Mouse (Mus musculus) hindbrain, embryonic 14.5 days (tissue): ENCODE results near the gene Zbtb1. TPM values are rescaled to one million over a fixed set of nuclear protein-coding genes. Genes with fewer than 3 reads are reported as not detected.

Experiments
- ATAC-seq: fragments of 200-750 bp; cut with Nextera tagmentation; 2 replicates; pipeline ENCODE4 v1.8.0; 2017; ENCODE audit warnings: moderate number of reproducible peaks, mild to moderate bottlenecking, moderate TSS enrichment, moderate library complexity; ENCODE audit not compliant: low FRiP score
- DNase-seq: peaks from one replicate; pipeline ENCODE4 v3.0.0-alpha.2; 2015; ENCODE audit warnings: low spot score
- H3K27ac ChIP-seq: fragments of 300-500 bp; sonication (generic); 2 replicates; pipeline ENCODE4 v1.5.1; 2014; ENCODE audit warnings: mild to moderate bottlenecking, moderate library complexity
- H3K27me3 ChIP-seq: fragments of 300-500 bp; sonication (generic); 2 replicates; pipeline ENCODE4 v1.6.1; 2014; ENCODE audit warnings: mild to moderate bottlenecking, low read length, mixed read lengths; ENCODE audit not compliant: control insufficient read depth, insufficient read depth
- H3K36me3 ChIP-seq: fragments of 300-500 bp; sonication (generic); replicated peaks from 2 replicates; pipeline ENCODE4 v1.6.1; 2014; ENCODE audit not compliant: control insufficient read depth, insufficient read depth
- H3K4me1 ChIP-seq: fragments of 300-500 bp; sonication (generic); replicated peaks from 2 replicates; pipeline ENCODE4 v1.6.1; 2014; ENCODE audit warnings: antibody characterized with exemption, low read length, mixed read lengths; ENCODE audit not compliant: control insufficient read depth, insufficient read depth
- H3K4me2 ChIP-seq: fragments of 300-500 bp; sonication (generic); replicated peaks from 2 replicates; pipeline ENCODE4 v1.6.1; 2014; ENCODE audit warnings: mild to moderate bottlenecking, moderate library complexity
- H3K4me3 ChIP-seq: fragments of 300-500 bp; sonication (generic); replicated peaks from 2 replicates; pipeline ENCODE4 v1.5.1; 2014; ENCODE audit warnings: mild to moderate bottlenecking, low read length
- H3K9ac ChIP-seq: fragments of 300-500 bp; sonication (generic); 2 replicates; pipeline ENCODE4 v1.6.1; 2014
- H3K9me3 ChIP-seq: fragments of 300-500 bp; sonication (generic); 2 replicates; pipeline ENCODE4 v1.6.1; 2016; ENCODE audit warnings: low read length; ENCODE audit not compliant: control insufficient read depth
- WGBS: fragments of 180-500 bp; shearing (Covaris S2); extraction: QIAGEN DNeasy Blood & Tissue Kit; methylation state at CpG from one replicate; pipeline ENCODE4 v1.1.7; 2014; 5-methylcytosine and 5-hydroxymethylcytosine counted together
- polyA plus RNA-seq: library from polyadenylated mRNA; unstranded; fragments of >200 nt; fragmentation: Nextera tagmentation; extraction: Ambion mirVana; gene quantifications from 2 replicates; pipeline ENCODE4 v1.2.1, GENCODE M21; 2014

The Zbtb1 gene
- polyA plus RNA-seq, 1 experiment from 2014 or later, result 4.2 TPM

GRCm38 (mm10) chr12:76375506-76375905 is 5.4 kb downstream of the Zbtb1 start:
- no peak overlapping the region for H3K4me3 ChIP-seq
- no peak overlapping the region for H3K27ac ChIP-seq
- no peak overlapping the region for H3K9ac ChIP-seq
- WGBS, result 91% methylated on average over 3 of the region's 3 CpGs
- H3K4me2 ChIP-seq, result no peak overlapping the region
- H3K4me1 ChIP-seq, result 0 out of 2 replicates have a peak, but pooled peaks cover 11% of the 10 kb centered on the region
- no peak for ATAC-seq
- H3K9me3 ChIP-seq, result no peaks in the 10 kb centered on the region
- no peak for DNase-seq
- H3K36me3 ChIP-seq, result no peaks in the 10 kb centered on the region
- no peaks in the 10 kb centered on the region for H3K27me3 ChIP-seq

- Histone ChIP-seq H3K4me1 (0 out of 2 replicates have a peak, but pooled peaks cover 7% of the 10 kb centered on the region), H3K4me3 (no peak overlapping the region), H3K9me3 (no peaks in the 10 kb centered on the region), H3K9ac (no peak overlapping the region), H3K4me2 (no peak overlapping the region), H3K36me3 (no peaks in the 10 kb centered on the region), H3K27me3 (no peaks in the 10 kb centered on the region), H3K27ac (no peak overlapping the region)
- 37% methylated on average over 7 of the region's 7 CpGs for WGBS
- DNase-seq (no peak), ATAC-seq (no peak; the same call in 1 of the 2 replicates)
These were observed 6.6 kb downstream of the Zbtb1 start for GRCm38 (mm10) chr12:76376649-76377048.

- H3K36me3 ChIP-seq, result no peaks in the 10 kb centered on the region
- no peak overlapping the region for H3K9ac ChIP-seq
- H3K27ac ChIP-seq, result no peak overlapping the region
- 0 out of 2 replicates have a peak, but pooled peaks cover 3% of the 10 kb centered on the region for H3K4me1 ChIP-seq
- H3K27me3 ChIP-seq, result no peaks in the 10 kb centered on the region
- WGBS, result 91% methylated on average over 6 of the region's 6 CpGs
- no peak for ATAC-seq
- H3K9me3 ChIP-seq, result no peaks in the 10 kb centered on the region
- H3K4me2 ChIP-seq, result no peak overlapping the region
- DNase-seq, result no peak
- H3K4me3 ChIP-seq, result no peak overlapping the region
These were observed 7.0 kb downstream of the Zbtb1 start for GRCm38 (mm10) chr12:76377059-76377458.

- H3K27me3 ChIP-seq, result no peaks in the 10 kb centered on the region
- H3K36me3 ChIP-seq, result no peaks in the 10 kb centered on the region
- no peaks in the 10 kb centered on the region for H3K4me1 ChIP-seq
- 93% methylated on average over 3 of the region's 3 CpGs for WGBS
- DNase-seq (no peak), ATAC-seq (no peak)
- H3K9ac ChIP-seq, result no peak overlapping the region
- H3K9me3 ChIP-seq, result no peaks in the 10 kb centered on the region
- no peak overlapping the region for H3K4me2 ChIP-seq
- no peak overlapping the region for H3K27ac ChIP-seq
- no peak overlapping the region for H3K4me3 ChIP-seq
These were observed 7.7 kb downstream of the Zbtb1 start for GRCm38 (mm10) chr12:76377726-76378125.

GRCm38 (mm10) chr12:76378556-76378955 is 8.5 kb downstream of the Zbtb1 start:
- Histone ChIP-seq H3K9me3 (no peaks in the 10 kb centered on the region), H3K27me3 (no peaks in the 10 kb centered on the region), H3K36me3 (no peaks in the 10 kb centered on the region), H3K4me1 (no peaks in the 10 kb centered on the region), H3K27ac (no peak overlapping the region), H3K9ac (no peak overlapping the region), H3K4me3 (no peak overlapping the region), H3K4me2 (no peak overlapping the region)
- WGBS, result 91% methylated on average over 5 of the region's 5 CpGs
- DNase-seq, result no peak
- ATAC-seq, result no peak

GRCm38 (mm10) chr12:76380151-76380550 is 10.1 kb downstream of the Zbtb1 start:
- Histone ChIP-seq H3K27me3 (no peaks in the 10 kb centered on the region), H3K27ac (no peak overlapping the region), H3K9ac (no peak overlapping the region), H3K4me2 (no peak overlapping the region), H3K4me3 (no peak overlapping the region), H3K4me1 (no peaks in the 10 kb centered on the region), H3K36me3 (peaks cover 2% of the 10 kb centered on the region; the same call in 1 of the 2 replicates), H3K9me3 (no peaks in the 10 kb centered on the region)
- DNase-seq, result no peak
- no peak for ATAC-seq
- WGBS, result 92% methylated on average over 7 of the region's 7 CpGs

GRCm38 (mm10) chr12:76385342-76385741 is 15.3 kb downstream of the Zbtb1 start:
- H3K4me1 ChIP-seq, result no peaks in the 10 kb centered on the region
- 96% methylated on average over 8 of the region's 8 CpGs for WGBS
- no peaks in the 10 kb centered on the region for H3K9me3 ChIP-seq
- no peak overlapping the region for H3K4me3 ChIP-seq
- no peak overlapping the region for H3K27ac ChIP-seq
- ATAC-seq (no peak), DNase-seq (no peak)
- H3K4me2 ChIP-seq, result no peak overlapping the region
- H3K36me3 ChIP-seq, result peaks cover 22% of the 10 kb centered on the region
- no peak overlapping the region for H3K9ac ChIP-seq
- H3K27me3 ChIP-seq, result no peaks in the 10 kb centered on the region

GRCm38 (mm10) chr12:76388794-76389193 is 18.7 kb downstream of the Zbtb1 start:
- 48% methylated on average over 11 of the region's 11 CpGs for WGBS
- DNase-seq, result no peak

GRCm38 (mm10) chr12:76391595-76392271 is 21.7 kb downstream of the Zbtb1 start:
- Histone ChIP-seq H3K4me2 (no peak overlapping the region), H3K9ac (no peak overlapping the region), H3K4me3 (no peak overlapping the region), H3K36me3 (peaks cover 6% of the 10 kb centered on the region), H3K9me3 (no peaks in the 10 kb centered on the region), H3K27me3 (no peaks in the 10 kb centered on the region), H3K4me1 (no peaks in the 10 kb centered on the region), H3K27ac (no peak overlapping the region)
- 78% methylated on average over 3 of the region's 3 CpGs for WGBS
- DNase-seq, result no peak
- no peak for ATAC-seq

More at GRCm38 (mm10) chr12:76388794-76389193, 18.7 kb downstream of the Zbtb1 start:
- peaks cover 22% of the 10 kb centered on the region for H3K36me3 ChIP-seq
- H3K27ac ChIP-seq, result no peak overlapping the region
- no peaks in the 10 kb centered on the region for H3K9me3 ChIP-seq
- no peaks in the 10 kb centered on the region for H3K27me3 ChIP-seq
- H3K4me2 ChIP-seq, result no peak overlapping the region
- ATAC-seq, result no peak
- no peak overlapping the region for H3K4me3 ChIP-seq
- H3K4me1 ChIP-seq, result no peaks in the 10 kb centered on the region
- no peak overlapping the region for H3K9ac ChIP-seq
